Mouse (Mus musculus): ENCODE results near the gene Zic5. TPM values are rescaled to one million over a fixed set of nuclear protein-coding genes. Genes with fewer than 3 reads are reported as not detected.

Zic5 gene
- 0.09 and 0.89 TPM in 2 replicates for polyA plus RNA-seq (2015; fragmentation: Nextera tagmentation; extraction: Ambion mirVana)

- peak within 1 kb of the TSS; percentile 94 for H3K4me2 ChIP-seq (replicated peaks)
- no peak within 1 kb of the TSS for H3K27ac ChIP-seq (replicated peaks)
- peaks cover 95% of the 10 kb centered on the region for H3K27me3 ChIP-seq
- peaks cover 25% of the 10 kb centered on the region for H3K4me1 ChIP-seq
- H3K9ac ChIP-seq = no peak within 1 kb of the TSS
- 0 out of 2 replicates have a peak, but pooled peaks have one; percentile 23 for ATAC-seq (ENCODE audit: insufficient number of reproducible peaks, low FRiP score, low TSS enrichment, low read depth)
- no peaks in the 10 kb centered on the region for H3K9me3 ChIP-seq (replicated peaks)
- H3K36me3 ChIP-seq = no peaks in the 10 kb centered on the region
- peak within 1 kb of the TSS; percentile 49 for H3K4me3 ChIP-seq (replicated peaks)
- WGBS = 1% methylated on average over 57 of the region's 62 CpGs
Measured at GRCm38 (mm10) chr14:122464763-122465741, at the start of gene Zic5. Gene Zic5, minus strand, starts transcription at chr14:122465677.

GRCm38 (mm10) chr14:122513511-122514036 is 48.1 kb upstream of the Zic5 start:
- Histone ChIP-seq H3K4me1 (no peaks in the 10 kb centered on the region), H3K4me3 (replicated peaks) (no peak overlapping the region), H3K27me3 (no peaks in the 10 kb centered on the region), H3K36me3 (no peaks in the 10 kb centered on the region), H3K4me2 (replicated peaks) (no peak overlapping the region), H3K27ac (replicated peaks) (no peak overlapping the region), H3K9me3 (replicated peaks) (no peaks in the 10 kb centered on the region), H3K9ac (no peak overlapping the region)
- 55% methylated on average over 1 of the region's 1 CpGs for WGBS
- no peak for ATAC-seq (ENCODE audit: insufficient number of reproducible peaks, low FRiP score, low TSS enrichment, low read depth)

GRCm38 (mm10) chr14:122511519-122511918 is 46.0 kb upstream of the Zic5 start:
- Histone ChIP-seq H3K4me3 (replicated peaks) (no peak overlapping the region), H3K9me3 (replicated peaks) (no peaks in the 10 kb centered on the region), H3K4me2 (replicated peaks) (no peak overlapping the region), H3K36me3 (no peaks in the 10 kb centered on the region), H3K4me1 (no peaks in the 10 kb centered on the region), H3K27me3 (no peaks in the 10 kb centered on the region), H3K9ac (no peak overlapping the region), H3K27ac (replicated peaks) (no peak overlapping the region)
- WGBS = 72% methylated on average over 3 of the region's 3 CpGs
- no peak for ATAC-seq (ENCODE audit: insufficient number of reproducible peaks, low FRiP score, low TSS enrichment, low read depth)

GRCm38 (mm10) chr14:122509058-122509457 is 43.6 kb upstream of the Zic5 start:
- 9% methylated on average over 2 of the region's 2 CpGs for WGBS
- Histone ChIP-seq H3K9ac (no peak overlapping the region), H3K9me3 (replicated peaks) (no peaks in the 10 kb centered on the region), H3K4me3 (replicated peaks) (no peak overlapping the region), H3K4me2 (replicated peaks) (no peak overlapping the region), H3K36me3 (no peaks in the 10 kb centered on the region), H3K27ac (replicated peaks) (no peak overlapping the region), H3K27me3 (no peaks in the 10 kb centered on the region), H3K4me1 (no peaks in the 10 kb centered on the region)
- no peak for ATAC-seq (ENCODE audit: insufficient number of reproducible peaks, low FRiP score, low TSS enrichment, low read depth)

- Histone ChIP-seq H3K4me1 (peaks cover 8% of the 10 kb centered on the region), H3K27ac (replicated peaks) (no peak overlapping the region), H3K9me3 (replicated peaks) (no peaks in the 10 kb centered on the region), H3K27me3 (peaks cover 51% of the 10 kb centered on the region), H3K9ac (no peak overlapping the region), H3K4me2 (replicated peaks) (no peak overlapping the region), H3K4me3 (replicated peaks) (no peak overlapping the region), H3K36me3 (no peaks in the 10 kb centered on the region)
- no peak for ATAC-seq (ENCODE audit: insufficient number of reproducible peaks, low FRiP score, low TSS enrichment, low read depth)
- 56% methylated on average over 1 of the region's 1 CpGs for WGBS
Measured at GRCm38 (mm10) chr14:122492015-122492414, 26.5 kb upstream of the Zic5 start.

- H3K27me3 ChIP-seq = peaks cover 54% of the 10 kb centered on the region
- 61% methylated on average over 6 of the region's 6 CpGs for WGBS
- no peak overlapping the region for H3K4me3 ChIP-seq (replicated peaks)
- no peaks in the 10 kb centered on the region for H3K9me3 ChIP-seq (replicated peaks)
- no peak for ATAC-seq (ENCODE audit: insufficient number of reproducible peaks, low FRiP score, low TSS enrichment, low read depth)
- H3K36me3 ChIP-seq = no peaks in the 10 kb centered on the region
- H3K4me2 ChIP-seq (replicated peaks) = no peak overlapping the region
- H3K9ac ChIP-seq = no peak overlapping the region
- H3K27ac ChIP-seq (replicated peaks) = no peak overlapping the region
- peaks cover 8% of the 10 kb centered on the region for H3K4me1 ChIP-seq
Measured at GRCm38 (mm10) chr14:122491521-122491920, 26.0 kb upstream of the Zic5 start.

- Histone ChIP-seq H3K4me1 (peaks cover 8% of the 10 kb centered on the region), H3K9me3 (replicated peaks) (no peaks in the 10 kb centered on the region), H3K27ac (replicated peaks) (no peak within 1 kb of the TSS), H3K36me3 (no peaks in the 10 kb centered on the region), H3K4me3 (replicated peaks) (peak within 1 kb of the TSS; percentile 29), H3K27me3 (peaks cover 62% of the 10 kb centered on the region), H3K9ac (no peak within 1 kb of the TSS), H3K4me2 (replicated peaks) (peak within 1 kb of the TSS; percentile 41)
- WGBS = 3% methylated on average over 51 of the region's 51 CpGs
- ATAC-seq (ENCODE audit: insufficient number of reproducible peaks, low FRiP score, low TSS enrichment, low read depth) = no peak; the same call in 1 of the 2 replicates
Measured at GRCm38 (mm10) chr14:122490441-122491328, 25.2 kb upstream of the Zic5 start, which contains the start of gene Gm10837. Gene Gm10837, plus strand, starts transcription at chr14:122490586.

GRCm38 (mm10) chr14:122489686-122490414 is 24.4 kb upstream of the Zic5 start:
- peaks cover 71% of the 10 kb centered on the region for H3K27me3 ChIP-seq
- H3K4me1 ChIP-seq = peaks cover 10% of the 10 kb centered on the region
- H3K4me2 ChIP-seq (replicated peaks) = no peak overlapping the region
- no peak for ATAC-seq (ENCODE audit: insufficient number of reproducible peaks, low FRiP score, low TSS enrichment, low read depth)
- H3K27ac ChIP-seq (replicated peaks) = no peak overlapping the region
- H3K9me3 ChIP-seq (replicated peaks) = no peaks in the 10 kb centered on the region
- no peak overlapping the region for H3K4me3 ChIP-seq (replicated peaks)
- 6% methylated on average over 12 of the region's 12 CpGs for WGBS
- no peak overlapping the region for H3K9ac ChIP-seq
- no peaks in the 10 kb centered on the region for H3K36me3 ChIP-seq

GRCm38 (mm10) chr14:122489041-122489440 is 23.6 kb upstream of the Zic5 start:
- H3K9me3 ChIP-seq (replicated peaks) = no peaks in the 10 kb centered on the region
- H3K4me2 ChIP-seq (replicated peaks) = no peak overlapping the region
- H3K36me3 ChIP-seq = no peaks in the 10 kb centered on the region
- no peak for ATAC-seq (ENCODE audit: insufficient number of reproducible peaks, low FRiP score, low TSS enrichment, low read depth)
- peaks cover 79% of the 10 kb centered on the region for H3K27me3 ChIP-seq
- H3K27ac ChIP-seq (replicated peaks) = no peak overlapping the region
- H3K4me1 ChIP-seq = peaks cover 10% of the 10 kb centered on the region
- under 1% methylated on average over 5 of the region's 5 CpGs for WGBS
- no peak overlapping the region for H3K9ac ChIP-seq
- no peak overlapping the region for H3K4me3 ChIP-seq (replicated peaks)

GRCm38 (mm10) chr14:122487366-122487765 is 21.9 kb upstream of the Zic5 start:
- ATAC-seq (ENCODE audit: insufficient number of reproducible peaks, low FRiP score, low TSS enrichment, low read depth) = no peak
- Histone ChIP-seq H3K9me3 (replicated peaks) (no peaks in the 10 kb centered on the region), H3K27ac (replicated peaks) (no peak overlapping the region), H3K4me3 (replicated peaks) (no peak overlapping the region), H3K9ac (no peak overlapping the region), H3K27me3 (peaks cover 83% of the 10 kb centered on the region), H3K36me3 (no peaks in the 10 kb centered on the region), H3K4me1 (peaks cover 10% of the 10 kb centered on the region), H3K4me2 (replicated peaks) (no peak overlapping the region)
- 3% methylated on average over 5 of the region's 5 CpGs for WGBS
